Mouse (Mus musculus) ES-E14 (cell line): Measurements from ENCODE around the gene Myo16. TPM values are rescaled to one million over a fixed set of nuclear protein-coding genes. Genes with fewer than 3 reads are reported as not detected.

ENCODE experiments used
- DNase-seq: peaks from one replicate; pipeline ENCODE4 v3.0.0-alpha.2; 2013; ENCODE audit warnings: low read depth, low spot score
- H3K27ac ChIP-seq: 2 replicates; pipeline ENCODE4 v1.5.1; 2012; ENCODE audit warnings: low read depth, mild to moderate bottlenecking, low read length, moderate library complexity, mixed read lengths; ENCODE audit not compliant: poor library complexity, insufficient read depth, severe bottlenecking
- H3K36me3 ChIP-seq: 2 replicates; pipeline ENCODE4 v1.6.1; 2012; ENCODE audit warnings: mild to moderate bottlenecking, low read length, moderate library complexity, mixed read lengths; ENCODE audit not compliant: control insufficient read depth, poor library complexity, insufficient read depth, severe bottlenecking
- H3K4me1 ChIP-seq, 2 experiments: fragments of 150-350 bp in 1 of 2; sonication (generic) in 1 of 2; 2 replicates each; pipeline ENCODE4 v1.6.1; 2012; ENCODE audit warnings: low read length in 2 of 2, mild to moderate bottlenecking in 1 of 2, mixed read lengths in 1 of 2; ENCODE audit not compliant: control insufficient read depth in 2 of 2, insufficient read depth in 2 of 2, poor library complexity in 1 of 2
- H3K4me3 ChIP-seq, 2 experiments: fragments of 150-350 bp in 1 of 2; sonication (generic) in 1 of 2; 2 replicates each; pipeline ENCODE4 v1.5.1; 2012; ENCODE audit warnings: low read length in 2 of 2, low read depth in 1 of 2, mild to moderate bottlenecking in 1 of 2, mixed read lengths in 1 of 2; ENCODE audit not compliant: insufficient read depth in 1 of 2, poor library complexity in 1 of 2, severe bottlenecking in 1 of 2
- H3K9ac ChIP-seq: 2 replicates; pipeline ENCODE4 v1.6.1; 2012; ENCODE audit warnings: low read depth, mild to moderate bottlenecking, low read length, mixed read lengths; ENCODE audit not compliant: poor library complexity, insufficient read depth, severe bottlenecking
- H3K9me3 ChIP-seq: fragments of 150-350 bp; sonication (generic); 2 replicates; pipeline ENCODE4 v1.6.1; 2012; ENCODE audit warnings: low read depth, mild to moderate bottlenecking, low read length; ENCODE audit not compliant: control insufficient read depth, insufficient read depth
- CHD2 ChIP-seq: IDR thresholded peaks from 2 replicates; pipeline ENCODE4 v1.6.1; 2014; ENCODE audit warnings: mild to moderate bottlenecking, low read depth, low read length, inconsistent platforms
- HCFC1 ChIP-seq: IDR thresholded peaks from 2 replicates; pipeline ENCODE4 v1.6.1; 2012; ENCODE audit warnings: low read length, inconsistent platforms, borderline replicate concordance; ENCODE audit not compliant: insufficient read depth
- MAFK ChIP-seq: IDR thresholded peaks from 2 replicates; pipeline ENCODE4 v1.6.1; 2014; ENCODE audit warnings: mild to moderate bottlenecking, low read depth, low read length, inconsistent platforms; ENCODE audit not compliant: insufficient read depth
- ZC3H11A ChIP-seq: IDR thresholded peaks from 2 replicates; pipeline ENCODE4 v1.6.1; 2012; ENCODE audit warnings: low read depth, mild to moderate bottlenecking, inconsistent platforms, low read length, borderline replicate concordance
- ZNF384 ChIP-seq: IDR thresholded peaks from 2 replicates; pipeline ENCODE4 v1.6.1; 2012; ENCODE audit warnings: low read depth, low read length, inconsistent platforms
- in situ Hi-C, 2 experiments: fragments of 600-800 bp; cut with MboI; formaldehyde crosslinking; loops; one replicate each; pipeline ENCODE4 v1.15.1; 2025; ENCODE audit warnings: low sequenced_read_pairs in 2 of 2, inconsistent platforms in 1 of 2; ENCODE audit not compliant: unreplicated experiment in 2 of 2
- total RNA-seq: library from RNA; depleted of rRNA; stranded (reverse); fragments of 300-350 nt; gene quantifications from 2 replicates; pipeline ENCODE4 v1.2.3, GENCODE M21; 2012

Myo16 gene
- total RNA-seq, 1 experiment: 0.09 TPM

DNA sequence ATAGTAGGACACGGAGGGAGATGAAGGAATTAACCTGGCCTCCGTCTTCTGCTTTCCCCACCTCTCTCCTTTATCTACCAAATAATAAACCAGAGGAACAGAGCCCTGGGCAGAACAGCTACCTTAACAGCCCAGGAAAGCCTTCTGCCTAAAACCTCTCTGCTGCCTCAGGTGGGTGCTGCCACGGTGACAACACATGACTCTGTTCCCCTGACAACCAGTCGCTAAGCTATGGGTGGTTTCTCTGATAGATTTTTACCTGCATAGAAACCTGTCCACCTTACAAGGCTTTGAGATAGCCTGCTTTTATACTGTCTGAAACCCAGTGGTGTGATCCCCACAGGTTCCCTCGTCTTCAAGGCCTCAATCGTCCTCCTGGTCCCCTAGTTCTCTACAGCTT, 337.2 kb downstream of the Myo16 start:
- no peak for DNase-seq
- H3K4me1 ChIP-seq: no peaks in the 10 kb centered on the region
- no peak overlapping the region for H3K9ac ChIP-seq
- in situ Hi-C loops: no loop called here
- no peak overlapping the region for H3K27ac ChIP-seq
- TF ChIP-seq CHD2 (no peak), HCFC1 (no peak), MAFK (no peak), ZNF384 (no peak)
- H3K4me3 ChIP-seq: no peak overlapping the region
- H3K36me3 ChIP-seq: no peaks in the 10 kb centered on the region
- no peaks in the 10 kb centered on the region for H3K9me3 ChIP-seq

DNA sequence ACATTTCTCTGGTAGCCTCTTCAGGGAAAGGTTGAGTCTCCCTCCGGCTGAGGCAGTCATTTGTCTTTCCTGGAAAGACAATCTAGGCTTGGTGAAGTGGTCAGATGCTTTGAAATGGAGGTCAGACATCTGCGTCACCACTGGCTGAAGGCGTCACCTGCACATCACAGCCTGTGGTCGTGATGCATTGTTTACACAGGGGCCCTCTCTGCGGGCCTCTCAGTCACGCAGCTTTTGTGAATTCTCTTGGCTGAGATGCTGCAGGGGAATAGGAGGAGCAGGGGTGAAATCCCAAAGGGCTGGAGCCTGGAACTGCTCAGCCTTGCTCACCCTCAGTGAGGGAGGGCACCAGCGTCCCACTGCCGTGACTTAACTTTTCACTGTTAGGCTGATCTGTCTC, 346.1 kb downstream of the Myo16 start:
- Histone ChIP-seq H3K27ac (no peak overlapping the region), H3K9me3 (no peaks in the 10 kb centered on the region), H3K36me3 (no peaks in the 10 kb centered on the region), H3K9ac (no peak overlapping the region), H3K4me3 (no peak overlapping the region), H3K4me1 (no peaks in the 10 kb centered on the region)
- DNase-seq: no peak
- no peak for TF ChIP-seq HCFC1
- no peak for TF ChIP-seq MAFK
- TF ChIP-seq ZNF384: no peak
- TF ChIP-seq CHD2: no peak
- TF ChIP-seq ZC3H11A: no peak
- in situ Hi-C loops: no loop called here

DNA sequence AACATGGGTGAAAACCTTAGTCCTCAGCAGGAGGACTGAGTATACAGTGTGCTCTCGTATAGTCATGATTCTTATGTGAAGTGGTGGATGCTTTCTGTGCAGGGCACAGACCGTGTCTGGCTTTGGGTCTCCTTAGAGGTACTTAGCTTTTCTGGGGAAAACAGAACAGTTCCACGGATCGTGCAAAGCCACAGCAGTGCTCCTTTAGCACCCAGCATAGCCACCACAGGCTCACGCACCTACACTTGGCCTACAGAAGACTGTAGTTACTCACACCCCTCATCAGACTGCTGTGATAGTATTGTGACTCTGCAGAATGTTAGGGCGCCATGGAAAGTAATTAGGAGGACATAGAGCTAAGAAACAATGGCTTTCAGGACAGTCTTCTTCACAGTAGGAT, 346.8 kb downstream of the Myo16 start:
- no peaks in the 10 kb centered on the region for H3K9me3 ChIP-seq
- H3K36me3 ChIP-seq: no peaks in the 10 kb centered on the region
- no peaks in the 10 kb centered on the region for H3K4me1 ChIP-seq
- DNase-seq: no peak
- H3K9ac ChIP-seq: no peak overlapping the region
- H3K4me3 ChIP-seq: no peak overlapping the region
- H3K27ac ChIP-seq: no peak overlapping the region
- in situ Hi-C loops: no loop called here
- TF ChIP-seq CHD2 (no peak), ZNF384 (no peak), MAFK (no peak), HCFC1 (no peak), ZC3H11A (no peak)

DNA sequence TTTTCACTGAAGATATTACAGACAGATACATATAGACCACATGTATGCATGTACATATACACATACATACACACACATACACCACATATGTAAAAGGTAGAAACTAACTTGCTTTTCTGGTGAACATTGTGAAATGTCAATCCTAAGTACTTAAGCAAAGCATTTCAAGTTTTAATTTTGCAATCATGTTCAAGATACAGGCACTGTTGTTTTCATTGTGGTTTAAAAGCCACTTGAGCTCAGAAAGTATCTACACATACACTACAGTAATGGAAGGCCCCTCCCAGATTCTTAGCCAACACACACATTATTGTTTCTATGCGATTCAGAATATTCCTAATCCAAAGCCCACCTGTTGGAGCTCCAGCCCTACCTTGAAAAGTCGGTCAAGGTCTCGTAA, 348.0 kb downstream of the Myo16 start:
- Histone ChIP-seq H3K4me3 (no peak overlapping the region), H3K36me3 (no peaks in the 10 kb centered on the region), H3K9me3 (no peaks in the 10 kb centered on the region), H3K27ac (no peak overlapping the region), H3K4me1 (no peaks in the 10 kb centered on the region), H3K9ac (no peak overlapping the region)
- in situ Hi-C loops: no loop called here
- TF ChIP-seq ZC3H11A: no peak
- no peak for DNase-seq

DNA sequence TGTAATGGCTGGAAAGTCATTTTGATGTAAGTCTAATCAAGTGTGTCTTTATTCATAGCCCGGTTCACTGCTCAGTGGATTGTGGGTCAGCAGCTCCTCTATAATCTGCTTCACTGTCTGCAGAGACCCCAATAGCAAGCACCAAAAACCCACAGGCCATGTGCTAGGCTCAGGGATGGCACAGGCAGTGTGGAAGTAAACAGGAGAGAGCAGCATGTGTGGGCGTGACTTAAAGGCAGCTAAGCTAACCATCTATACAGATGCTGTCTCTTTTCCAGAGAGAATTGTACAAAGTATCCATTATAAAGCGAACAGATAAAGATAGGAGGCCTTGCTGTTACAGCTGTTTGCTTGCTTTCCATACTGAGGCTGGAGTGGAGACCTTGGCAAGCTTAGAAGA, 358.4 kb downstream of the Myo16 start:
- Histone ChIP-seq H3K27ac (no peak overlapping the region), H3K36me3 (no peaks in the 10 kb centered on the region), H3K4me3 (no peak overlapping the region), H3K9ac (no peak overlapping the region), H3K4me1 (no peaks in the 10 kb centered on the region), H3K9me3 (no peaks in the 10 kb centered on the region)
- no peak for DNase-seq
- in situ Hi-C loops: no loop called here
- TF ChIP-seq HCFC1: no peak
- TF ChIP-seq CHD2: no peak
- TF ChIP-seq ZC3H11A: no peak
- TF ChIP-seq MAFK: no peak
- TF ChIP-seq ZNF384: no peak
